Mouse (Mus musculus) liver, adult 2 months (tissue): ENCODE data around the gene Sec31a.

ENCODE experiments used
- CTCF ChIP-seq: fragments of 200-500 bp; IDR thresholded peaks from 2 replicates; pipeline ENCODE4 v1.5.1; 2011; ENCODE audit warnings: low read depth, low read length, control low read depth
- POLR2A ChIP-seq: fragments of 200-500 bp; IDR thresholded peaks from 2 replicates; pipeline ENCODE4 v1.6.1; 2011; ENCODE audit warnings: low read length, control low read depth; ENCODE audit not compliant: insufficient read depth; ENCODE audit errors: extremely low read depth

GRCm38 (mm10) chr5:100381094-100381493, 34.9 kb downstream of the Sec31a start:
- TF ChIP-seq POLR2A (no peak), CTCF (no peak)
